Mouse (Mus musculus) gastrocnemius, adult 18-20 months (tissue): ENCODE measurements around the gene C130026I21Rik. TPM values are rescaled to one million over a fixed set of nuclear protein-coding genes. Genes with fewer than 3 reads are reported as not detected.
"Not testable (repeated sequence)": the region's sequence is repeated elsewhere in the genome, so short reads cannot be mapped to it uniquely, and the experiment has no call there.

ENCODE experiments used
- DNase-seq: peaks from one replicate; pipeline ENCODE4 v3.0.0; 2021; ENCODE audit warnings: low spot score
- total RNA-seq, 2 experiments: library from RNA; stranded (reverse); gene quantifications; 2 replicates each; pipeline ENCODE4 v1.2.3; 2021

C130026I21Rik gene
- total RNA-seq, 2 experiments from 2014 or later = 0.74 TPM; not detected in 1

DNA sequence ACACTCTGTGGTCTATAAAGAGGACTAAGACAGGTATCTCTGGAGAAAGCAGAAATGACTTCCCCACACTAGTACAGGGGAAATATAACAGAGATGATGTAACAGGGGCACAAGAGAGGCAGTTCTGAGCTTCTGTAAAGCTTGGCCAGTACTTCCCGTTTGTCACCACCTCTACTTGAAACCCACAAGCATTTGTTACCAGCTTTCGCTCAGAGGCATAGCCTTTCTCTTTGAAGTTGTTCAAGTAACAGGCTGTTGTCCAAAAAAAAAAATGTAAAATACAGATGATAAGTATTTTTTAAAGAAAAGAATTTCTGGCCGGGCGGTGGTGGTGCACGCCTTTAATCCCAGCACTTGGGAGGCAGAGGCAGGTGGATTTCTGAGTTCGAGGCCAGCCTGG, 236.8 kb downstream of the C130026I21Rik start:
- DNase-seq = not testable (repeated sequence)

DNA sequence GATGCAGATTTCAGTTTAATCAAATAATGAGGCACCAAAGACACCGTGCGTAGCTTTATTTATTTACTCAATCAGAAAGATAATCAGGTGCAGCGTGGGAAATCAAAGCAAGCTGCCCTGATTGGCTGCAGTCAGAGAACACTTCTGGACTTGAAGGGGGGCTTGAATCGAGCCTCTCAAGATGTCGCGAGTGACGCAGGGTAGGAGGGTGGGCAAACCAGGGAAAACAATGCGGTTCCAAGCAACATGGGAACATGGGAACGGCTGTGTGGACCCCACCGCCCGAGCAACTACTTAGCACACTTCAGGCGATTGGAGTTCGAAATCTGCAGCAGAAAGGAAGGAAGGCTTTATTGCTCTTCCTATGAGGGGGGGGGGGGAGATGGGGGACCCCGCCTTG, 240.2 kb downstream of the C130026I21Rik start:
- not testable (repeated sequence) for DNase-seq

DNA sequence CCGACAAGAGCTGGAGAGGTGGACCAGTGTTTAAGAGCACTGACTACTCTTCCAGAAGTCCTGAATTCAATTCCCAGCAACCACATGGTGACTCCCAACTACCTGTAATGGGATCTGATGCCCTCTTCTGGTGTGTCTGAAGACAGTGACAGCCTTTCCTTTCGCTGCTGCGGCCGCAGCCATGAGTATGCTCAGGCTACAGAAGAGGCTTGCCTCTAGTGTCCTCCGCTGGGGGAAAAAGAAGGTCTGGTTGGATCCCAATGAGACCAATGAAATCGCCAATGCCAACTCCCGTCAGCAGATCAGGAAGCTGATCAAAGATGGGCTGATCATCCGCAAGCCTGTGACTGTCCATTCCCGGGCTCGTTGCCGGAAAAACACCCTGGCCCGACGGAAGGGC, 258.4 kb downstream of the C130026I21Rik start:
- DNase-seq = not testable (repeated sequence)

DNA sequence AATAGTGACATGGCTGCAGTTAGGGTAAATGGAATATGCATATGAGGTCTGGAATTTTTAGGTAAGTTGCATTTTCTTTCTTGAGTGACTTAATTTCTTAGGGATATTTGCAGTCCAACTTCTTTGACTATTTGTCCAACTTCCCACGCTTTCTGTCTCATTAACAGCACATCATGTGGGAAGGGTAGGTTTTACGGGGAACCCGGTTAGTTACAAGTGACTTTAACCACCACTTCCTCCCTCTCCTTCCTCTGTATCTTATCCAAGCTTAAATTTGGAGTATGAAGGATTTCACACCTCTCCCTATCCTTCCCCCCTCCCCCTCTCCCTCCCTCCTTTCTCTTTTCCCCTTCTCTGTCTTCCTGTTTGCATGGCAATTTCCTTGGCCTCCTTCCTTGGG, 259.4 kb downstream of the C130026I21Rik start:
- not testable (repeated sequence) for DNase-seq

DNA sequence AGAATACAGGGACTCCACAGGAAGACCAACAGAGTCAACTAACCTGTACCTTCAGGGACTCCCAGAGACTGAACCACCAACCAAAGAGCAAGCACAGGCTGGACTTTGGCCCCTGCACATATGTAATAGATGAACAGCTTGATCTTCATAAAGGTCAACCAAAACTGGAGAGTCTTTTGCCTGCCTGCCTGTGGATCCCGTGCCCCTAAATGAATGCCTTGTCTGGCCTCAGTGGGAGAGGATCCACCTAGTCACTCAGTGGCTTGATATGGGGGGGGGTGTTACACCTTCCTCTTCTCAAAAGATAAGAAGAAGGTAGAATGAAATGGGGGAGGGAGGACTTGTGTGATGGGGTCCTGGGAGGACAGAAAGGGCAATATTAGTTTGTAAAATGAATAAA, 262.6 kb downstream of the C130026I21Rik start:
- not testable (repeated sequence) for DNase-seq

DNA sequence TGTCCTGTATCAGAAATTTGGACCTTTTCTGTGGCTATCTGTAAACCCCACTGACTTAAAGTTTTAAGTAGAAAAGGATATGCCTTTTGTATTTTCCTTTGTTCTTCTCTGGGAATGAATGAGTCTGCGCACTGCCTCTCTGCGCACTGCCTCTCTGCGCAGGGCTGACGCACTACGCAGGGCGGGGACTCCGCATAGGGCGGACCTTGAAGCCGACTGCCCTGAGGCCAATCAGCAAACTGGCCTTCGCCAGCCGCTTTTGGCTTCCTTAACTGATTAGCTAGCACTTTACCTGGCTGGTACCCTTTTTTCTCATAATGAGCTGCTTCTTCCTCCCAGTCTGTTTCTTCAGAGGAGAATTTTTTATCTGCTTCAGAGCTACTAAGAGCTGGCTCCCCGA, 271.1 kb downstream of the C130026I21Rik start:
- DNase-seq = not testable (repeated sequence)

DNA sequence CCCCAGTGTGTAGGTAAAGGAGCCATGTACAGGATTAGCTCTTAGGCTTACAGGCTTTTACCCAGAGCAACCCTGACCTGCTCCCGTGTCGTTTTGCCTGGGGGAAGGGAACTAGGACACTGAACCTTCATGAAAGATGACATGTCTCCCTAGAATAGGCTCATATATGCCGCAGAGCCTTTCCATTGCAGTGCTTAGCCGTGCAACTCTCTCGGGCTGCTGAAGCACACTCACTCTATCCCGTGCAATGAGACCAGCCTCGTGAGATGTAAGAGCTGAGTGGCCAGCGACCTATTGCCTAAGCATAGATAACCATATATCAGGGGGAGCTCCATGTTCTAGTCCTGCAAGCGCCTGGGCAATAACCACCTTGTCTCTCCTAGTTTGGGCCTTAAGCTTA, 274.1 kb downstream of the C130026I21Rik start:
- DNase-seq = not testable (repeated sequence)

DNA sequence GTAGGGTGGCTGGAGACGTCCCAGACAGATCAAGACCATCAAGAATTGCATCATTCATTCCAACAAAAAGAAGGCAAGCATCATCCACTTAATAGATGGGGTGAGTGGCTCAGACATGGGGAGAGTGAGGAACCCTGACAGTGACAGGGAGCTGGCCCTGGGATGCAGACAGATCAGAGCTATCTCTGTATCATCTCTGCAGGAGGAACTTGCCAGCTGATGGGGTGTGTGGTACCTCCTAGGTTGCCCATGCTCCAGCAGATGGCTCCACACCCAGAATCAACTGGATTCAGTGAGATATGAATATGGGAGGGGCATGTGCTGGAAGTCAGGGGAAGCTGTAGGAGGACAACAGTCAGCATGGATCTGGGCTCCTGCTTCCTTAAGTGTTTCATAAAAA, 275.9 kb downstream of the C130026I21Rik start:
- DNase-seq = peak; percentile 6

DNA sequence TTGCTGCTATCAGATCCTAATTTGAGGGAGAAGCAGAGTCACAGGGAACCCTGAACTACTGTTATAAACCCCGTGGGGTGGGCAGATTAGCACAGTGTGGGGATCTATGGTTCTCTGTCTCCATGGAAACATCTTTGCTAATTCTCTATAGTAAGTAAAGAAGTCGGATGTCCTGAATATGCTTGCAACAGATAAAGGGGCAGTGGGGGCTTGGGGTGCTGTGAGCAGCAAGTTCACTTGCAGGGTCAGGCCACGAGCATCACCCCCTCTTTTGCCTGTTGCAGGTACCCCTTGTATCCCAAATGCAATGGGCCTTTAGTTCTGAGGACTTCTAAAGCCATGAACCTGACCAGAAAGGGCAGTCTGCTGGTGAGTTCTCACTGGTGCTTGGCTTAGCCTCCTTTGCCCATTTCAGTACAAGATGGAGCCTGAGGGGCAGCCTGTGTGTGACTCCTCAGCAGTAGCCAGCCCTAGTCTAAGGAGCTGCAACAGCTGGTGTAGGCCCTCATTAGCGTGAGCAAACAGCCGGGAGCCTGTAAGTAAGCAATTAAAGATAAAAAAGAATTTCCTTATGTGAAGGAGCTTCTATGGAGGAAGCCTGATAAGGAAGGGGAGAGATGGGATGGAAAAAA, 276.6 kb downstream of the C130026I21Rik start:
- not testable (repeated sequence) for DNase-seq

DNA sequence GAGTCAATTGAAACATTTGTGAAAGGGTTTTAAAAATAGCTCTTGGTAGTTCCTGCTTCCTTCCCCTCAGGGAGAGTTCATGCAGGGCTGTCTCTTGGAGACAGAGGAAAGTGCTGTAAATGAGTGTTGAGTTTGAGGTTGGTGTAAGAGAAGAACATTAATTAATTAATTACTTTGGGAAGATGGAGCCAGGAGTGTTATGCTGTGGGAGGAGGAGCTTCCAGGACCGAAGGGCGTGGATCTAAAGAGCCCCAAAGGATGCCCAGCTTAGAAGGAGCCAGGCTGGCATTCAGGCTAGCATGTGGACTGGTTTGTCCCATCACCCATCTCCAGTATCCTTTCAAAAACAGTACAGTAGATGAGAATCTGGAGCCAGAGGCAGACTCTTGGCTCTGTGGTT, 277.1 kb downstream of the C130026I21Rik start:
- DNase-seq = not testable (repeated sequence)

DNA sequence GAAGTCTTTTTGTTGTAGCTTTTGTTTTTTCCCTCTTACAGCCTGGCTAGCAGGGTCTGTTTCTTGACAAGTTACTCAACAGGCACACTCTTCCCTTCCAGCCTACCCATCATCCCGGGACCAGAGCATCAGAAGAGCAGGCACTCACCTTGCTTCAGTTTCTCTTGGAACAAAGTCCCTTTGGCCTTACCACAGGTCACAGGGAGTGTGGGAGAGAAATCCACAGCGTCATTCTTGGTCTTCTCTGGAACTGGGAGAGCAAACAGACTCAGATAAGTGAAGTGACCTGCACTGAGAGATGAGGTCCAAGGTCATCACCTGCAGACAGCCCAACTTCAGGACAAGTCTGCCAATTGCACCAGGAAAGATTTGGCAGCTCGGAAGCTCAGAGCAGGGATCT, 277.5 kb downstream of the C130026I21Rik start:
- not testable (repeated sequence) for DNase-seq

DNA sequence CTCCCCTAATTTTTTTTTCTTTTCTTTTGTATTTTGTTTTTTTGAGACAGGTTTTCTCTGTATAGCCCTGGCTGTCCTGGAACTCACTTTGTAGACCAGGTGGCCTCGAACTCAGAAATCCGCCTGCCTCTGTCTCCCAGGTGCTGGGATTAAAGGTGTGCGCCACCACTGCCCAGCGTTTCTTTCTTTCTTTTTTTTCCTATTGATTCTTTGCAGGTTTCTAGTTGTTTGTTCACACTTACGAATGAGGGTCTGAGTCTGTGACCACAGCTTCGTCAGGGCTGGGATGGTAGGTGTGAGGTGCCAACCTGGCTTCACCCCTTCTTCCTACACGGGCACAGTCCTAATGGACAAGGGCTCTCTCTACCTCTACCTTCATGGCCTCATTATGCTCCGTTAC, 281.3 kb downstream of the C130026I21Rik start:
- not testable (repeated sequence) for DNase-seq

DNA sequence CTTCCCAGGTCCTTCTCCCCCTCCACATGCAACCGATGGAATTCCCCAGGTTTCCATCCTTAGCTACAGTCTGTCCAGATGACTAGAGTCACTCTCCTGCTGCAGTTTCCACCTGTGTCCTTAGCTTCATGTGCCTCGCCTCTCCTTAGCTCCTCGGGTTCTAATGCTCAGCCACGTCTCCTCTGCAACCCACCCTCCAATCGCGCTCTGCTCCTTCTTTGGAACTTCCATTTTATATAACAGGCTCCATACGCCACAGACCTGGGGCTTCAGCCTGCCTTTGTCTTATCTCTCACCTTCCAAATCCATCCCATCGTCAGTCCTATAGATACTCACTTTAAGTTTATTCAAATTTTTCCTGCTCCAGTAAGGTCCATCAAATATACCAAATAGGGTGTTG, 282.6 kb downstream of the C130026I21Rik start:
- not testable (repeated sequence) for DNase-seq

DNA sequence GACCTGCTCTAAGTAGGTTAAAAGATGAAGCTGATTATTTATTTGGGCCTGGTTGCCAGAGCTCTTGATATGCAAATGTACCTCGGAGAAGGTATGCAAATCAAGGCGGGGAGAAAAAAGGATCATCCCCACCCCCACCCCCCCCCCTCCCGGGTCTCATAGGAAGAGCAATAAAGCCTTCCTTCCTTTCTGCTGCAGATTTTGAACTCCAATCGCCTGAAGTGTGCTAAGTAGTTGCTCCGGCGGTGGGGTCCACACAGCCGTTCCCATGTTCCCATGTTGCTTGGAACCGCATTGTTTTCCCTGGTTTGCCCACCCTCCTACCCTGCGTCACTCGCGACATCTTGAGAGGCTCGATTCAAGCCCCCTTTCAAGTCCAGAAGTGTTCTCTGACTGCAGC, 308.6 kb downstream of the C130026I21Rik start:
- DNase-seq = not testable (repeated sequence)

DNA sequence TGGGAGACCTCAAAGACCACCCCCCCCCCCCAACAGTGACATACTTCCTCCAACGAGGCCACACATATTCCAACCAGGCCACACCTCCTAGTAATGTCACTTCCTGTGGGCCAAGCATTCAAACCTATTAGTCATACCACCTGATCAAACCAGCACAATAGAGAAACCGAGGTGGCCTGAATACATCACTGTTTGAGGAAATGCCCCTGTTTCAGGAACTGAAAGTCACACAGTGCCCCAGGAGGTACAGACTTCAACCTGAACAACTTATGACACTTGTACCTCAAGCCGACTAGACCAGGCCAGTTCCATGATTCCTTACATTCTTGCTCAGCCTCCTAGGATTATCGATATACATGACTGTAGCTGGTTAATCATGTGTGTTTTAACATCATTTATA, 312.7 kb downstream of the C130026I21Rik start:
- DNase-seq = not testable (repeated sequence)

DNA sequence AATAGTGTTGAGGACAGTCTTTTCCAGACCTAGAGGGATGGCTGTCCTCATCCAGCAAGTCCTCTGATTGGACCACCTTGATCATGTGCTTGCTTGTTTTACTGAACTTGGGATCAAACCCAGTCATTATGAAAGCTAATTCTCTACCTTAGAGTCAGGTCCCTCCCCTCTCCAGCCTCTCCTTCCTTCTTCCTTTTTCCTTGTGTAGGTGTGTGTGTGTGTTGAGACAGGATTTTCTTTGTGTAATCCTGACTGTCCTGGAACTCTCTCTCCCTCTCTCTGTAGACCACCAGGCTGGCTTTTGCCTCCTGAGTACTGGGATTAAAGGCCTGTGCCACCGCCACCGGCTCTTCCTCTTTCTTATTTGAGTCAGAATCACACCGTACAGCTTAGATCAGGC, 313.6 kb downstream of the C130026I21Rik start:
- not testable (repeated sequence) for DNase-seq

DNA sequence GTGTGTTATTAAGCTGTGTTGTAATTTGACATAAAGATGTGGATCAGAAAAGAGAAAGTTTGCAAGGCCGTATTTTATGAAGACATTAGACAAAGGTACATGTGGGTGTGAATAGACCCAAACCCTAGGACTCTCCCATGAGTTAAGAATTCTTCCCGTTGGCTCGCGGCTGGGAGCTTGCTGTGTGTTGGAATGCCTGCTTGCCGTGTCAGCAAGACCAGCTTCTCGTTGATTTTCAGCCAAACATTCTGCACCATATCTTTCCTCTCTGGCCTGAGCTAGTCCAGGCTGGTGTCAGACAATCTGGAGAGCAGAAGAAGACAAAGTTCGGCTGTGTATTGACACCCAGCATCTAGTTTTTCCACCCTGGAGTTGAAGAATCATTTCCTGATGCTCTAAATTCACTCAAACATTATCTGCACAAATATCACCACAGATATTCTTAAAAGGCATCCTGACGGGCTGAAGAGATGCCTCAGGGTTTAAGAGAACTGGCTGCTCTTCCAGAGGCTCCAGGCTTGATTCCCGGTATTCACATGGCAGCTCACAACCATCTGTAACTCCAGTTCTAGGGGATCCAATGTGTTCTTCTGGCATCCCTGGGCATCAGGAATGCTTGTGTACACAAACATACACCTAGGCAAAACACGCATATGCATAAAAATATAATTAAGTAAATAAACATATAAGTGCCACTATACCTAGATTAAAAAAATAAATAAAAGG, 317.7 kb downstream of the C130026I21Rik start:
- no peak for DNase-seq

DNA sequence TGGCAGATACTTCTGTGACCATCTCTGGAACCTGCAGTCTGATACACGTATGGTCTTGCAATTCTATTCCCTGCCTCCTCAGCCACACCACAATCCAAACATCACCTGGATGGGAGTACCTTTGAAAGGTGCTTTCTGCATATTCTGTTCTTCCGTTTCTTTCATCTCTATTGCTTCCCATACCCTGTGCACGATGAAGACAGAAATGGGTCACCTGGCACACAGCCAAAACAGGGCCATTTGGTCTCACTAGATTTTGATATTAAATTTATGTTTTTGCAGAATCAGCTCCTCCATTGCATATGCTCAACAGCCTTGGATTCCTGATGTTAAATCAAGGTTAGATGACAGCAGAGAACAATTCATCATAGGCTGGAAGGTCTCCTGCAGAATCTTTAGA, 318.8 kb downstream of the C130026I21Rik start:
- DNase-seq = peak; percentile 0

DNA sequence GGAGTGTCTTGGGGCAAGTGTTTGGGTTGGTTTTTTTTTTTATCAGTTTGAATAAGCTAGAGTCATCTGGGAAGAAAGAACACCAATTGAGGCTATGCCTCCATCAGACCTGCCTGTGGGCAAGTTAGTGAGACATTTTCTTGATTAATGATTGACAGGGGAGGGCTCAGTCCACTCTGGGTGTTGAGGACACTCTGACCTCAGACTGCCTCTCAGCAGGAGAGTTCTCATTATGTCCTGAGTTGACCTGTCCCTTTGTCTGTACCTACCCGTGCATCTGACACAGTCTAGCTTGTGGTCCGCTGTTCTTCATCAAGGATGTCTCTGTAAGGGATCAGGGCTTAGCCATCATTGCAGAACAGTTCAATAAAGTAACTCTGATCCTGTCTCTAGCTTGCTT, 323.0 kb downstream of the C130026I21Rik start:
- DNase-seq = no peak

DNA sequence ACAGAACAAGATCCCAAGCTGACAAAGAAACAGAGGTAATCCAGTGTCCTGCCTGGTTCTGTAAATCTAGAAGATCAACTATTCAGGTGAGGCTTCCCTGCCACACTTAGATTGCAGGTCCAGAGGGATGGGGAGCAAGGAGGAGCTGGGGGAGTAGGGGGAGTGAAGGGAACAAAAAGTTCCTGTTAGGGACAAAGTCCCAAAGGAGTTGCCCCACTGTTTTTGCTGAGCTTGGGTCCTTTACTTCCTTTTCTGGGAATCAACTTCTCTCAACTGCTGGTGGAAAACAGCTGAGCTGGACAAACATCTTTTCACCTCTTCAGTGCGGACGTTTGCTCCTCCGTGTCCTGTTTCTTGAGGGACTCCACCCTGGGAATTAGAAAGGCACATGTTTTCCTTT, 324.4 kb downstream of the C130026I21Rik start:
- DNase-seq = no peak

DNA sequence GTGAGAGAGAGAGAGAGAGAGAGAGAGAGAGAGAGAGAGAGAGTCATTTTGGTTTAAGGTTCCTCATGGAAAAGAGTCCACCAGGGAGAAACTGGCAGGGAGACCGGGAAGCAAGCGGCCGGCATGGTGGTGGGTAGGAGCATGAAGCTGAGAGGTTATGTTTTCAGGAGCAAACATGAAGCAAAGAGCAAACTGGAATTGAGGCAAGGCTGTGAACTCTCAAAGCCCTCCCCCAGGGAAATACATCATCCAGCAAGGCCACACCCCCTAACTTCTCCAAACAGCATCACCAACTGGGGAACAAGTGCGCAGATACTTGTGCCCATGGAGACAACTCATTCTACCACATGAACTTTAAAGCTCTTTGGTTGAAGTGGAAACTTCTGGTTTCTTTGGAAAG, 326.8 kb downstream of the C130026I21Rik start:
- DNase-seq = no peak
